Mouse (Mus musculus): ENCODE results near the gene Elf3.

- TF ChIP-seq EP300 (IDR thresholded peaks at IDR 0.05) (no peak), CTCF (IDR thresholded peaks at IDR 0.05) (no peak)
These were observed 23.5 kb upstream of the Elf3 start for GRCm38 (mm10) chr1:135281841-135282240.

Data from lung, postnatal 0 days (tissue).